Mouse (Mus musculus): ENCODE results near the gene Duoxa1.
"Not testable (repeated sequence)": the region's sequence is repeated elsewhere in the genome, so short reads cannot be mapped to it uniquely, and the experiment has no call there.

Duoxa1 gene

DNA sequence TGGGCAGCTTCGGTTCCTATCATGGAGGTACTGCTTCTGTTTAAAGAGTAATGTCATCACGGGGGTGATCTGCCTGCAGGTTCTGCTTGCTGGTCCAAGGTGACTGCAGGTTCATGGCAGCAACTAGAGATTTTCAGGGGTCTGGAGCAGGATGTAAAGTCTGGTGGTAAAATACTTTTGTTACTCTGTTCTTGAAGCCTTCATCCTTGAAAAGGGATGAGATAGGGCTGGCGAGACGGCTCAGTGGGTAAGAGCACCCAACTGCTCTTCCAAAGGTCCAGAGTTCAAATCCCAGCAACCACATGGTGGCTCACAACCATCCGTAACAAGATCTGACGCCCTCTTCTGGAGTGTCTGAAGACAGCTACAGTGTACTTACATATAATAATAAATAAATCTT is 16.8 kb upstream of the Duoxa1 start:
- not testable (repeated sequence) for DNase-seq

- DNase-seq, result no peak
Observed at GRCm38 (mm10) chr2:122327986-122328385, 14.5 kb upstream of the Duoxa1 start.

DNA sequence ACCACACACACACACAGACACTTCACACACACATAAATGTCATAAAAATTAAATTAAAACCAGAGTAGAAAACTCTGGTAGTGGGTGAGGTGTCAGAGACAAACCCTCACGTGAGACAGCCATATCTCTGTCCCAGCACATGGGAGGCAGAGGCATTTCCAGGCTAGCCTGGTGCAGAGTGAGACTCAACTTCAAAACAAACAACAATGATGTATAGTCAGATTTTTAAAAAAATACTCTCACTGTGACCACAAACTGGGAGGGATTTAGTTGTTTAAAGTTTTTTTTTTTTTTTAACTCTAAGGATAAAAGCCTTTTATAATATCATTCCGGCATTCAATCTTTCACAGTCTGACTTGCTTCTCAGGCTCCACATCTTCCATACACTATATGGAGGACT is 11.8 kb upstream of the Duoxa1 start:
- DNase-seq, result no peak

- DNase-seq, result no peak
Observed at GRCm38 (mm10) chr2:122324586-122324985, 11.1 kb upstream of the Duoxa1 start.

GRCm38 (mm10) chr2:122323960-122324359 is 10.4 kb upstream of the Duoxa1 start:
- no peak for DNase-seq

DNA sequence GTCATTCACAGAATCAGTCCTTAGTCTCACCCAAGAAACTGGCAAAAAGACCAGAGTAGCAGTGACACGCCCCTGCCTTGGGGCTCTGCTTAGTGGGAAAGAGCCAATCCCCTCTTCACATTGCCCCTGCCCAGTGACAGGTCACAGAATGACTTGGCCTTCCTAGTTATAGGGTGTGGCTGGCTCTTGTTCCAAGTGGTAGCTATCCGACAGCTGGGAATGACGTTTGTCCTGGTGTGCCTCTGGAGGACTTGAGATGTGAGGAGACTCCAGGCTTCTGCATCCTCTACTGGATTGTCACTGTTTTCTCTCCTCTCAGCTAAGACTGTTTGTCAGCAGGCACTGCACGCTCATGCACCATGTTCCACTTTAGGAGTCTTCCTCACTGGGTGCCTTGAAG is 3.9 kb upstream of the Duoxa1 start:
- DNase-seq, result no peak

DNA sequence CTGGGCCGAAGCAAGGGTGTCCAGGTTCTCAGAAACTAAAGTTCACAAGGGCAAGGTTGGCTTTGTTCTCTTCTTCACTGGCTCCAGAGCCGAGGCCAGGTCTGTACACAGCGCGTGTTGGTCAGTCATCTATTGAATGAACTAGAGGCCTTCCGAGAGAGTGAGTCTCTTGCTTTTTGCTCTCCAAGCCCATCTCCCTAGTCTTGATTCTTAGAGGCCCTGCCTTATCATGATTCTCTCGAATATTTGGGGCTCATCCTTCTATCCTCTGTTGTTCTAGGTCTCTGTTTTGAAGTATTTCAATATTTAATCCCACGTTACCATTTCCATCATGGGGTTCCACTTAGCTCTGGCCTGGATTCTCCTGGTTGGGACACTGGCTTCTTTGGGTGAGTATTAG is 1.8 kb upstream of the Duoxa1 start, which contains the start of gene Duox1:
TSS of gene Duox1 (plus strand) at position 301 of the 400 bp plus-strand sequence.
- no peak for DNase-seq

GRCm38 (mm10) chr2:122312722-122313417 is 660 bp downstream of the Duoxa1 start:
- peak; percentile 21 for DNase-seq

DNA sequence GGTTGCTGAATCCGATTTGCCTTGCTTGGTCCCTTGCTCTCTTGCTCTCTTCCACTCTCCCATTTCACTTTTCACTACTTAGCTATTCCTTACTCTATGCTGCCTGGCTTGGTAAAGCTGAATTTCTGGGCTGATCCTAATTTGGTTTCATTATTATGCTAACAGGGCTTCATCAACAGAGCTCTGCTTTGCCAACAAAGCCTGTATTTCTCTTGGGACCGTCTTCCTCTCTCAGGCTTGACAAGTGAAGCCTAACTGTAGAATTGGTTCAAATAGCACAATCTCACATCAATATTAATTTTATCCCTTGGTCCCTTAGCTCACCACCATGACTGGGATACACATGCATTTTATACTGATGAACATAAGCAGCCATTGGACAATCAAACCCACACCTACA is 2.0 kb downstream of the Duoxa1 start:
- no peak for DNase-seq

DNA sequence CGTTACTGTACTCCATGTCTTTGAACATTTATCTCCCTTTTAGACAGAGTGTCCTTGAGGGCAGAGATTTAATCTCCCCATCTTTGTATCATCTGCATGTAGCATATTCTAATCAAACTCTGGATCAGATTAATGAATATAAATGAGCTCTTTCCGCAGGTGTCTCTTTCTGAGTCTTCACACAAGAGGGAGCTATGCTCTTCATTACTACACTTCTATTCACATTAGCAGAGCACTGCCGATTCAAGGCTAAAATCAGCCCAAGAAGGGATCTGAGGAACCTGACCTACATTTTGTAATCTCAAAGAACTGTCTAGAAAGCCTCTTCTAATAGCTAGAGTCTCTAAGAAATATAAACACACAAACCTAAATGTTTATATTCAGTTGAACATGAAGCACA is 3.9 kb downstream of the Duoxa1 start:
- DNase-seq, result no peak

- peak; percentile 13 for DNase-seq
Observed at GRCm38 (mm10) chr2:122306184-122306583, 7.3 kb downstream of the Duoxa1 start.

- no peak for DNase-seq
Observed at GRCm38 (mm10) chr2:122305097-122305892, 8.2 kb downstream of the Duoxa1 start.

DNA sequence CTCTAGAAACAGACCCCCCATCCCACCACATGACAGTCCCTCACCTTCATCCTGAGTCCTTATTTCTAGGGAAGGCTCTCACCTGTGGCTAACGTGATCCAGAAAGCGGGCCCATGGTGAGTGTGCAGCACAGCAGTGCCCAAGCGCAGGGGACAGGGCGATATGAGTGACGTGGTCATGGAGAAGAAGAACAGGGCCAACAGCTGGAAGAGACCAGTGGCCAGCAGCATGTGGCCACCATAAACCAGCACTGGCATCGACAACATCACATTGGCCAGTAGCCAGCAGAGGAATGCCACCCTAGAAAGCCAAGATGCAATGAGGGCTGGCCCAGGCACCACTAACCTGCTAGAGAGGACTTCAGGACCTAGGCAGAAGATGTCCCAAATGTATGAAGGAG is 9.0 kb downstream of the Duoxa1 start:
- no peak for DNase-seq

DNA sequence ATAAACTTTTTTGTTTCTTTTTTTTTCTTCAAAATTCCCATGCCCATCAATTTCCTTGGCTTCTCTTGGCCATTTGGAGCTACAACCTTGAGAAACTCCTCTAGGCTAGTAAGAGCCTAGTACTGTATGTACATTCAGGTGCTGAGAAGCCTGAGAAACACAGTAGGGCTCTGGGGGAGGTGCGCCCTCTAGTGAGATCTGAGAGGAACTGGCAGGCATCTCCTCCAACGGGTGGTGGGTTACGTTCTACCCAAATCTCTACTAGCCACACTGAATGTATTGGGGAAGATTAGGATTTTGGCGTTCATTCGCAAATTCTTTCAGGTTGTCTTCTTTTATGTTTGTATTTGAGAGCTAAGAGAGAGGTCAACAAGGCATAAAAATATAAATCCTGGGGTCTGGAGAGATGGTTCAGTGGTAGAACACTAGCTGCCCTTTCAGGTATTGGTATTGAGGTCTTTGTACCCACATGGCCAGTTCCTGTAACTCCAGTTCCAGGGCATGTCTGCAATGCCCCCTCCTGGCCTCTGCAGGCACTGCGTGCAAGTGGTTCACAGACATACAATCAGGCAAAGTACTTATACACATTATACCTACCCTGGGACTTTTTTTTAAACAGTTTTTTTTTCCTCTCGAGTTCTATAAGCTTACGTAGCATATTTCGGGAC is 10.8 kb downstream of the Duoxa1 start:
- DNase-seq, result peak; percentile 53

DNA sequence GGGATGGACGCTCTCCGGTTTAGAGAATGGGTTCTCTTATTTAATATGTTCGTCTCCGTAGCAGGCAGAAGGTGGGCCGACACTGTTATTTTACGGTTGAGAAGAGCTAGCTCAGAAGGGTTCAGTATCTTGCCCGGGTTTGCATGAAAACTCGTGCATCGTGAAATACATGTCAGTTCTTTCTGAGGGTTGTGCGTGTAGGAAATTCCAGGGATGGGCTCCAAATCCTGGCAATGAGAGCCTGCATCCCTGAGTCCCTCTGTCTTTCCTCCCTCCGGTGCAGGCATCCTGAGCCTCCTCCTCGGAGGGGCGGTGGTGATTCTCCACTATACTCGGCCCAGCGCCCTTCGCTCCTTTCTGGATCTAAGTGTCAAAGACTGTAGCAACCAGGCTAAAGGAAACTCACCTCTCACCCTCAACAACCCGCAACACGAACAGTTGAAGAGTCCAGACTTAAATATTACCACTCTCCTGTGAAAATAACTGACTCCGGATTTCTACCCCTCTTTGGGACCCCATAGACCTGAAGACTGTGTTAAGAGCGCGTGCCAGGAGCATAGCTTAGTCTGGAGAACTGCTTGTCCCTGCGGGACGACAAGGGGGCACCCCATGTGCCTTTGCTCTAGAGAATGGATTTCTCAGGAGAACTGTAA is 11.5 kb downstream of the Duoxa1 start:
- DNase-seq, result no peak

DNA sequence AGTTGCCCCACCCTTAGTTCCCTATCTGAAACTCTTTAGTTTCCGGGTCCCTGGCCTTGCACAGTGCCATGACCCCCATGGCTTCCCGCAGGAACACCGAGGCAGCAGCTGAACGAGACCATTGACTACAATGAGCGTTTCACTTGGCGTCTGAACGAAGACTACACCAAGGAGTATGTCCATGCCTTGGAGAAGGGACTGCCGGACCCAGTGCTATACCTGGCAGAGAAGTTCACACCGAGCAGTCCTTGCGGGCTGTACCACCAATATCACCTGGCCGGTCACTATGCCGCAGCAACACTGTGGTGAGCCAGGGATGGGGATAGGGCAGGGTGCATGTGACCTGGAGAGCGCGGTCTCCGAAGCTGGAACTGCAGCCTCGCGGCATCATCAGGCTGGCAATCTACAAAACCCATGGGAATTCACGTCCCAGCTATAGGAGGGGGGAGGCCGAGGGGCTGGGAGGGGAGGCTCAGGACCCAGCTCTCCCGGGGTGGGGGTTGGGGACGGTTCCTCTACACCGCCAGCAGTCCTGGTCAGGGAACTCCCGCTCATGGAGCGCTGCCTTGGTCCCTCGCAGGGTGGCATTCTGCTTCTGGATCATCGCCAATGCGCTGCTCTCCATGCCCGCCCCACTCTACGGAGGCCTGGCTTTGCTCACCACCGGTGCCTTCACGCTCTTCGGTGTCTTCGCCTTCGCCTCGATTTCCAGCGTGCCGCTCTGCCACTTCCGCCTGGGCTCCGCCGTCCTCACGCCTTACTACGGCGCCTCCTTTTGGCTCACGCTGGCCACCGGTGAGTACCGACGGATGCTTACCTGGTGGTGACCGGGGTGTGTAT is 12.2 kb downstream of the Duoxa1 start:
- DNase-seq, result peak; percentile 8

DNA sequence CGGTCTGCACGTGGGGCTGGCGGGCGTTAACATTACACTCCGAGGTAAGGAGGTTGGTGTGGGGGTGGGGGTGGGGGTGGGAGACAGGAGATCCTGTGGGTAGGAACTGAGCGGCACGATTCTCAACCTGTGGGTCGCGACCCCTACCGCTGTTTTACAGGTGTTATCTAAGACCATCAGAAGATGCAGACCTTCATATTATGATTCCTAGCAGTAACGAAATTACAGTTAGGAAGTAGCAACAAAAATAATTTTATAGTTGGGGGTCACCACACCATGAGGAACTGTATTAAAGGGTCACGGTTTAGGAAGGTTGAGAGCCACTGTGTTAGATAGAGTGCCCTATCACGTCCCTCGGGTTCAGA is 12.9 kb downstream of the Duoxa1 start:
- no peak for DNase-seq

DNA sequence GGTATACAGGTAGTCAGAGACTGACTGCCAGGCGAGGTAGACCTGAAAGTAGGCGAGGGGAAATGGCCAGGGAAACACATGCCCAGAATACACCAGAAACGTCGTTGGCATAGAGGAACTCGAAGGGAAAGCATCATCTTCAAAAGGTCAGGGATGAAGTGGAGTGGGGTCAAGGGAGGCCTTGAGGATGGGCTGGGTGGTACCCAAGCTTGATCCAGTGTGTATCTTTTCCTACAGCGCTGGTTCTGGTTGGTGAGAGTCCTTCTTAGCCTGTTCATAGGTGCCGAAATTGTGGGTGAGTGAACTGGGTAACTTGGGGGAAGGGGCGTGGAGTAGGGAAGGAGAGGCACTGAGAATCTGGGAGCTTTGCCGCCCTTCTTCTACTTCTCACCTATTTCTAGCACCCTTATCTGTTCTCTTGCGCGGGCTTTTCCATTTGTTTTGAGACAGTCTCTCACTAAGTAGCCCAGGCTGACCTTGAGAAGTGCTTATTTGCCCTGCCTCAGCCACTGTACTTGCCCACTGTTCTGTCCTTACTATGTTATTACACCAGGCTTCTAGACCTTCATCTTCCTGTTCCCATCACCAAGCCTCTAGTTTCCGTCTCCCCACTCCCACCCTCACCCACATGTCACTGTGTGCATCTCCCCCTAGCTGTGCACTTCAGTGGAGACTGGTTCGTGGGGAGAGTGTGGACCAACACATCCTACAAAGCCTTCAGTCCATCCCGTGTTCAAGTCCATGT is 13.4 kb downstream of the Duoxa1 start:
- DNase-seq, result no peak

DNA sequence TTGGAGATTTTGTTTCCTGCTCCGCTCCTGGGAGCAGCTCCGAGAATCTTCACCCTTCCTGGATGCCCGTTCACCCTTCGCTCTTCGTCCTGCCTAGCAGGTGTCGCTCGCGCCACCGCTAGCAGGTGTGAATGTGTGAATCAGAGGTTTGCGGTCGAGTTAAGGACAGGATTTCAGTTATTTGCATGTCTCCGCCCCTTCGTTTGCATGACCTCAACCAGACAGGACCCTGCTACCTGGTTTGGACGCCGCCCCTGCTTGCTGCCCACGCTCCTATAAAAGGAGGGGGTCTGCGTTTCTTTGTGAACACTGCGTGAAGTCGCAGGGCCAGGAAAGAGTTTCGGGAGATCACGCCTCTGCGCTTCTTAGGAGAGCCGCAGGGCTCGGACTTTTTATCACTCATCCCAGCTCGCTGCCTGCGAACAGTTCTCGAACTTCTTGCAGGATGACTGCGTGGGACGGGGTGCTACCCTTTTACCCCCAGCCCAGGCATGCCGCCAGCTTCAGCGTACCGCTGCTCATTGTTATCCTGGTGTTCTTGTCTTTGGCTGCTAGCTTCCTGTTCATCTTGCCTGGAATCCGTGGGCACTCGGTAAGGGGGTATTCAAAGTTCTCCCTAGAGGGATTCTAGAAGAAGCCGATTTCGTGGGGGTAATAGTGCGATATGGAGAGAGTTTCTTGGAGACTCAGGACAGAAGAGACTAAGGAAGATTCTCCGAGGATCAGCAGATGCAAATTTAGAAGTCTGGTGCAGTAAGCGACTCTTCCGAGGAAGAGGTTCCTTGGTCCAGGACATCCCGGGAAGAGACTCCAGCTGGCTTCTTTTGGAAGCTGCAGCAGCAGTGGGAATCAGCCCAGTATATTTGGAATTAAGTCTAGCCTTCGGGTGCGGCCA is 14.7 kb downstream of the Duoxa1 start, which contains the start of gene Duoxa2:
TSS of gene Duoxa2 (plus strand) at position 305 of the 895 bp plus-strand sequence.
- DNase-seq, result no peak

DNA sequence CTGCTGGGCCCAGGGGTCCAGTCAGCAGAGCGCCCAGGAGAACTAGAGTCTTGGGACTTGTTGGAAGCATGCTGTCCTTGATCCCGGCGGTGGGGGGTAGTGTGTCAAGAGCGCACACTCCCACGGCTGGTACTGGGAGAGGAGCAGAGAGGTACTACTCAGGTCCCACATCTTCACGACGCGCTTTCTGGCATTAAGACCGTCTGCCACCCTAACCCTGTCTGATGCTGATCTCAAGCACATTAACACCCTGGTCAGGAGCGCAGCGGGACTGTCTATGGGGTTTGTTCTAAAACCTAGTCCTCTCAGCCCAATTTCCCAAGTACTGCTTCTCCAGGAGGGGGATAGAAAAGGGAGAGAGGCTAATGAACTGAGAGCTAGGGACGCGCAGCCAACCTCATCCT is 15.4 kb downstream of the Duoxa1 start, which contains the start of gene Duox2:
TSS of gene Duox2 (minus strand) at position 354 of the 404 bp plus-strand sequence.
- DNase-seq, result no peak

All from right cerebral cortex, adult 18-20 months (tissue).